Mouse (Mus musculus): Measurements from ENCODE around the gene Lysmd2.
"Not testable (repeated sequence)": the region's sequence is repeated elsewhere in the genome, so short reads cannot be mapped to it uniquely, and the experiment has no call there.

Gene Lysmd2

DNA sequence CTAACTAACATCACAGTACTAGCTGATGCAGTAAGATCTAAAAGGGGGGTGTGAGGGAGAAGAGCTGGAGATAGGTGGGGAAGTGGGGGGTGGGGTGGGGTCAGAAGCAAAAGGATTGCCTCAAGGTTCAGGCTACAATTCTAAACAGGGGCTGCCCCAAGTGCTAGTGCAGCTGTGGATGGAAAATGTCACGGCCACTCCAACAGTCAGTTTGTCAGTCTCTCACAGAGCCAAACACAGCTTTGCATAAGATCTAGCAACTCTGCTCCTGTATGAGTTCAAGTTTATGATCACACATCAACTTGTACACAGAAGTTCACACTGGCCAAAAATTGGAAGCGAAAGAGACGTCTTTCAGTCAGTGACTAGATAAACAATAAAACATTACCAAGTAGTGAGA, 4.1 kb upstream of the Lysmd2 start:
- in situ Hi-C loops (cut with MboI; ENCODE audit: low pct_unique_long_range_greater_than_20kb in 1 of 2, low sequenced_read_pairs in 2 of 2, unreplicated experiment in 1 of 2), result no loop called here

DNA sequence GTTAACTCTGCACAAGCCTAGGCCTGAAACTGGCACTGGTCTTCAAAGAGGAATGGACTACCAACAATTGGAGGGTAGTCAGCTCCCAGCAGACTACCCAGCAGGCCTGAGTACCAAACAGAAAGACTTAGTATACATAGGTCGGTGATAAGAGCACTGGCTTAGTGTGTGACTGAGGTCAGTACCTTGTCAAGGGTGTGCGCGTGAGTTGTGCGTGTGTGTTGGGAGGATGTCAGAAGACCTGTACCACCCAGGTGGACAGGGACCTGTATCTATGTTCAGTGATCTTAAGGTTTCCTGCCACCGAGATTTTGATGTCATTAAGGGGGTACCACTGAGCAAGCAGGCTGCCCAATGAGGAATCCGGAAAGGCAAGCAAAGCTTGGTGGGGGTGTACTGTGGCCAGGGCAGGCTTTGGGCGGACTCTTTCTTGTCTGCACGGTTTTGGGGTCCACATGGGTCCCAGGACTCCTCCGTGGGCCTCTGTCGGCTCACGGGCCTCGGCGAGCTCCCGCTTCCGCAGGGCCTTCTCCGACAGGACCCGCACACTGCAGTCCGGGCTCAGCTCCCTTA, 472 bp upstream of the Lysmd2 start:
- in situ Hi-C loops (cut with MboI; ENCODE audit: low pct_unique_long_range_greater_than_20kb in 1 of 2, low sequenced_read_pairs in 2 of 2, unreplicated experiment in 1 of 2), result no loop called here

DNA sequence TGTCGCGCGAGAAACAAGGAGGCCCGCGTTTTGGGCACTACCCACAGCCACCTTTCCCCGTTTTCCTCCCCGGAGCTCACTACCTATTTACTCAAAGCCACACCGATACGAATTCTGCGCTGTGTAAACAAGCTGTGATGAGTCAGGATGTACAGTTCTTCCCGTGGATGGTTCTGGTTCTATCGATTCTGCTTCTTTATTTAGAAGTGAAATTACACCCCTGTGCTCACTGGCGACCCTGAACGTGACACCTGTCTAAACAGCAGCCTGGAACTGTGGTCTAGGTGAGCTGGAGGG, 715 bp downstream of the Lysmd2 start:
- in situ Hi-C loops (cut with MboI; ENCODE audit: low pct_unique_long_range_greater_than_20kb in 1 of 2, low sequenced_read_pairs in 2 of 2, unreplicated experiment in 1 of 2), result no loop called here

DNA sequence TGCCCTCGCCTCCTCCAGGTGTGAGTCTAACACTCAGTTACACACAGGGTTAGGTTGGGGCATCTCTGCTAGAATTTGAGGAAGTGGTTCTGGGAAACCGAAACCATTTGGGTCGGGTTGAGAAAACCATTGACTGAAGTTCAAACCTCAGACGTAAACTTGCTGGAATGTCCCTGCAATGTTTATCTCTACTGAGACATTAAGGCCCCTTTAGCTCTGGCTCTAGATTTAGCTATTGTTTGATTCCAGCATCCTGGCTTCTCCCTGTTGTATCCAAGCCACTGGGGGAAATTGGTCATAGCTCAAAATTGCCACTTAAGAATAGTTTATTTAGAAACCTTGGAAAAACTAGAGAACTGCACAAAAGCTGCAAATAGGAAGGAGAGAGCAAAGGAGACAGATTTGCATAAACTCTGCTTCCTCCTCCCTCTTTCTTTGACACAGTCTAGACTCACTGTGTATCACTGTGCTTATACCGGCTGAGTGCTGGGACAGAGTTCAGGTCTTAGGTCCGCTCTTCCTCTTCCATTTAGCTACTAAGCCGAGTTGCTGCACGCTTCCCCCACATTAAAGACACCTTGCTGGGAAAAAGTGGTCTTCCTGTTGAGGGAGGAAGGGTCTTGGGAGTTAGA, 5.4 kb downstream of the Lysmd2 start:
- in situ Hi-C loops (cut with MboI; ENCODE audit: low pct_unique_long_range_greater_than_20kb in 1 of 2, low sequenced_read_pairs in 2 of 2, unreplicated experiment in 1 of 2), result no loop called here

DNA sequence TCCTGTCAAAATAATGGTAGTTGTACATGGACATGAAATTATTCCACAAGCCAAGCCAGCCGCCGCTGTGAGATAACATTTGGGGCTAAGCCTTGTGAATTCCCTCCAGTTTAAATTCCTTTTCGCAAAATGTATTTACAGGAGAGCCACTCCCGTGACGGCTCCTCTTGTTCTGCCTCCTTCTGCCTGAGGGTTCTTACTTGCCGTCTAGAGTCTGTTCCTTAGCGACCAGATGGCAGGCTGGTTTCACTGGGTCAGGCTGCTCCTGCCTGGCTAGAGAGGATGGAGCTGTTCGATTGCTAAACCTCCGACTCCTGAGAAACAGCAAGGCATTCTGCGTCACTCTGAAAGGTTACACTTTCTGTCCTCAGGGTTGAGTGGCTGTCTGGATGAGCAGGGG, 6.6 kb downstream of the Lysmd2 start:
- in situ Hi-C loops (cut with MboI; ENCODE audit: low pct_unique_long_range_greater_than_20kb in 1 of 2, low sequenced_read_pairs in 2 of 2, unreplicated experiment in 1 of 2), result no loop called here

DNA sequence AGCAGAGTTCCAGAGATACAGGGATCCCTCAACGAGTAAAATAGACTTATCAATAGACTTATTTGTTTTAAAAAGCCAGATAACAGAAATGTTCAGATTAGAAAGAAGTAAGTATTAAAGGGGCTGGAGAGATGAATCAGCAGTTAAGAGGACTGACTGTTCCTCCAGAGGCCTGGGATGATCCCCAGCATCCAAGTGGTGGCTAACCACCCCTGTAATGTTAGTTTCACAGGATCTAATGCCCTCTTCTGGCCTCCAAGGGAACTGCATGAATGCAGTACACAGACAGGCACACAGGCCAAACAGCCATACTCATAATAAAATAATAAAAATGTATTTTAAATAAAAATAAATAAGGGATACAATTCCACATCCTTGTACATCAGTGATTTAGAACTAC, 7.4 kb downstream of the Lysmd2 start:
- in situ Hi-C loops (cut with MboI; ENCODE audit: low pct_unique_long_range_greater_than_20kb in 1 of 2, low sequenced_read_pairs in 2 of 2, unreplicated experiment in 1 of 2), result no loop called here

DNA sequence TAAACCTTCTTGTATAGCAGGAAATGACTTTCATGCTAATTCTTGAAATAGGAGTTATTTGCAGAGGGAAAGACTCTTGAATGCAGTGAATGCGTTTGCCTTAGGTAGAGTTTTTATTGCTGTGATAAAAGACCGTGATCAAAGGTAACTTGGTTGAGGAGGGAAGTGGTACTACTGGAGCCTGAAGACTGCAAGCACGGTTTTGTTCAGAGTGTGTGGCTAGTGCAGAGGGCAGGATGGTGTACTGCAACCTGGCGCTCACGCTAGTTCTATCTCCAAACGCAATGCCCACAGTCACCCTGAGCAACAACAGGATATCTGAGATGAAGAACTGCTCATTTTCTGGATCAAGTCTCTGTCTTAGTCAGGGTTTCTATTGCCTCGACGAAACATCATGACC, 8.1 kb downstream of the Lysmd2 start:
- in situ Hi-C loops (cut with MboI; ENCODE audit: low pct_unique_long_range_greater_than_20kb in 1 of 2, low sequenced_read_pairs in 2 of 2, unreplicated experiment in 1 of 2), result no loop called here

DNA sequence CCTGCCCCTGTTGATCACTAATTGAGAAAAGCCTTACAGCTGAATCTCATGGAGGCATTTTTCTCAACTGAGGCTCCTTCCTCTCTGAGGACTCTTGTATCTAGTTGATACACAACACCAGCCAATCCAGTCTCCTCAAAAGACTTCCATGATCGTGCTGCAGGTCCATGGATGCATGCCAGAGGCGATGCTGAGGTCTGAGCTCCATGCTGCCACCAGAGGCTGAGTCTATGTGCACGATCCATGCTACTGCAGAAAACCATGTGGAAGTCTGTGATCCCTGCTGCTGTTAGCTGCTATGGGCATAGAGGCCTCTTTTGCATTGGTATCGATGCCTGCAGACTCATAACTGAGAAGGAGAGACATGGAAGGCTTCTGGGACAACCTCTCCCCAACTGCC, 8.7 kb downstream of the Lysmd2 start:
- in situ Hi-C loops (cut with MboI; ENCODE audit: low pct_unique_long_range_greater_than_20kb in 1 of 2, low sequenced_read_pairs in 2 of 2, unreplicated experiment in 1 of 2), result no loop called here

DNA sequence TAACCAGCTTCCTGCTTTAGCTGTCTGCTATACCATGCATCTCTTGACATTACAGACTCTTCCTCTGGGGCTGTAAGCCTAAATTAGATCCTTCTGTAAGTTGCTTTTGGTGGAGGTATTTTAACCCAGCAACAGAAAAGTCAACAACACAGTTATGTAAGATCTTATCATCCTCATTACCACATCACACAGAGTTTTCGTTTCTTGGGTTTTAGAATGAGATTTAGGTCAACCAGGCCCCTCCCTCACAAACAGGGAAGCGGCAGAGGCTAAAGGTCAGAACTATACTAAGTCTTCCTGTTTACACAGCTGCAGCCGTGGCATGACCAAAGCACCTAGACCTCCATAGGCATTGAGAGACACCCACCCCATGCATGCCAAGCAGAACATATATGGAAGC, 19.9 kb downstream of the Lysmd2 start:
- in situ Hi-C loops (cut with MboI; ENCODE audit: low pct_unique_long_range_greater_than_20kb in 1 of 2, low sequenced_read_pairs in 2 of 2, unreplicated experiment in 1 of 2), result no loop called here

DNA sequence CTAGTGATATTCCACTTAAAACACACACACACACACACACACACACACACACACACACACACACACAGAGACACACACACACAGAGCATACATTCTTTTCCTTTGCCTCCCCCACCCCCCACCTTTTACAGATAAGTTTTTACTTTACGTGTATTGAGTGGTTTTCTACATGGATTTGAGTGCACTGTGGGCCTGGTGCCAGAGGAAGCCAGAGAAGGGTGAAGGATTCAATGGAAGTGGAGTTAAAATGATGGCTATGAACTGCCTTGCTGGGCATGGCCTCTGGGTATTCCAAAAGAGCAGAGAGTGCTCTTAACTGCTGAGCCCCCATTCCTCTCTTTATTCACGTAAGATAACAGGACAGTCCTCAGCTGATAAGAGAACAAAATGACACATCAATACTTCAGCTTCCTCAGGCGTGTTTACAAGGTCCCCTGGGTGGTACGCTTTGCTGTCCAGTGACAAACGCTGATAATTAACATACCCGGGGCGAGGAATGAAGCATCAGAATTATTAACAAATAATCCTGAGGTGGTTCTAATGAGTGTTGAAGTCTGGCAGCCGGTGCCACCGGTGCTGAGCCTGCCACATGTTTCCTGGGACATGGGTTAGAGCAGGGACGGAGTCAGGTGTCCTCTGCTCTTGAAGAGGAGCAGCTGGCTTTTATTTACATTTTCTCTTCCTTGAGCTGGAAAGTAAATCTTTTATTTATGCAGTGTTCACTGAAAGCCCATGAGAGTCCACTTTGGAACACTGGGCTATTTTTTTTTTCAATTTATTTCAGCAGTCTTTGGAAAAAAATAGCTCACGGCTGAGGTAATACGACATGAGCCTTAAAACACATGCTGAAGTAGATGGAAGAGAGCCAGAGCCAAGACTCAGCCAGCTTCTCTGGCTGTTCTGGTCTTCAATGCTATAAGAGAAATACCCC, 28.7 kb downstream of the Lysmd2 start:
- in situ Hi-C loops (cut with MboI; ENCODE audit: low pct_unique_long_range_greater_than_20kb in 1 of 2, low sequenced_read_pairs in 2 of 2, unreplicated experiment in 1 of 2), result no loop called here

DNA sequence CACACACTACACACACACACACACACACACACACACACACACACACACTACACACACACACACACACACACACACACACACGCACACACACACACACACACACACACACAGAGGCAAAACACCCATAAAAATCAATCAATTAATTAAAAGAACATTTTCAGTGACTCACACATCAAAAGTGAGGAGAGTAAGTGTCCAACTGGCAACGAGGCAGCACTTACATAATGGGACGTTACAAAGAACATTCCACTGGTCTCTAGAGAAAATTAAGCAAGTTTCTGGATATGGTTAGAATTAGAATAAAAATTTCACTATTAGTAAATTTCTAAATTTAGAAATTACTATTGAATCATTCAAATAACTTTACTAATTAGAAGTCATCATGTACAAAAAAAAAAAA, 30.9 kb downstream of the Lysmd2 start:
- in situ Hi-C loops (cut with MboI; ENCODE audit: low pct_unique_long_range_greater_than_20kb in 1 of 2, low sequenced_read_pairs in 2 of 2, unreplicated experiment in 1 of 2), result not testable (repeated sequence)

DNA sequence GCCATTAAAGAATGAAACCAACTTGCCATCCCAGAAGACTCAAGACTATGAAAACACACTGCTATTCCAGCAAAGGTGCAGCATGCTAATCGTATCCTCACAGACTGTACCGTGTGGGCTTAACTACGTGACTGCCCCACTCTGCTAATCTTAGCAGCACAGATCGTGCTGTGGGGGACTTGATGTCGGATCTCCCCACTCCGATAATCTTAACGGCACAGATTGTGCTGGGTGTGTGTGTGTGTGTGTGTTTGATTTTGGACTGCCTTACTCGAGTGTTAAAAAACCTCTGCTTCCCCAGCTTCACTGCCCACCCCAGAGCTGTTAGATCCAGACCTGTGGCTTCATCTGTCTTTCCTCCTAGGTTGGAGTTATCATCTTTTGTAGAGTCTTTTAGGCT, 35.4 kb downstream of the Lysmd2 start:
- in situ Hi-C loops (cut with MboI; ENCODE audit: low pct_unique_long_range_greater_than_20kb in 1 of 2, low sequenced_read_pairs in 2 of 2, unreplicated experiment in 1 of 2), result no loop called here

DNA sequence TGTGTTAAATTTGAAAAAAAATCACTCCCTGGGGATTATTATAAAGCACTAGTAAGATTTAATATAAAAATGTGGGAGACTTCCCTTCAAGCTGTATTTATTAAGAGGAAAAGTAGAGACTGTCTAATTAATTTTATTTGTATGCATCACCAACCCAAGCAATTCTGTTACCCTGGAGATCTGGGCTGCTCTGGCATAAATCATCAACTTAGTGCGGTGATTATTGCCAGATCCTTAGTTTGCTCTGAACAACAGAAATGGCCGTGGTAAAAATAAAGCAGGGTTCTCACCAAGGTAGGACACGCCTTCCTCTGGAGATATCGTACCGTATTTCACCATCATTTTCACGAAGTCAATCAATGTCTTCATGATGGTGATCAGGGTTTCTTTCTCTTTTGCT, 39.8 kb downstream of the Lysmd2 start:
- in situ Hi-C loops (cut with MboI; ENCODE audit: low pct_unique_long_range_greater_than_20kb in 1 of 2, low sequenced_read_pairs in 2 of 2, unreplicated experiment in 1 of 2), result no loop called here

DNA sequence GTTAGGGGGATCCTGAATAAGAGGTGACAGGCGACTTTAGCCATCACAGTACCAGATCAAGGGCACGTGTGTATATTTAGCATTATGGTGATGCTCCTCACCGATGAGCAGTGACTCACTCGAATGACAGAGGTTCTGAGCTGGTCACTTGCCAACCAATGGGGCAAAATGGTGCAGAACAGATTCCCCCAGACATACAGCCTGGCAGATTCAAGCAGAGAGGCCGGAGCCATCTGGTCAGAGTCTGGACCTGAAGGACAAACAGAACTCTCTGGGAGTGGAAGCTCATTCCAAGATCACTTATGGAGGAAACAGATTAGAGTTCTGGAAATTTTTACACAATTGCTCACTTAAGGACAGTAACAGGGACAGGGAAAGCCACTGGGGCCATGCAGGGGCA, 41.1 kb downstream of the Lysmd2 start:
- in situ Hi-C loops (cut with MboI; ENCODE audit: low pct_unique_long_range_greater_than_20kb in 1 of 2, low sequenced_read_pairs in 2 of 2, unreplicated experiment in 1 of 2), result no loop called here

DNA sequence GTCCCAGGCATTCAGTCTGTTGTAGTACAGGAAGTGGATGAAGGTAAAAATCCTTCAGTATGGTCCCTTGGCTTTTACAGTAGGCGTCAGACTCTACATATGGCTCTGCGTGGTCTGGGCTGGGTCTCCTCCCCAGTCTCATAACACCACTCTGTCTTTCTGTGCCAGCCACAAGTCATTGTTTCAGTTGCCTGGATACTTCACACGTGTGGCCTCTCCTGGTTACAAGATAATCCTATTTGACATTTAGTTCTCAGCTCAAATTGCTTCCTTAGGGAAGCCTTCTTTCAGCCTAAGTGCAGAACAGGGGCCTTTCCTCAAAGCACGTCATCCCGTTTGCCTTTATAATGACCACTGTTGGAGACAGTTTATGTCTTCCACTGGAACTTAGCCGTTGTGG, 47.2 kb downstream of the Lysmd2 start:
- in situ Hi-C loops (cut with MboI; ENCODE audit: low pct_unique_long_range_greater_than_20kb in 1 of 2, low sequenced_read_pairs in 2 of 2, unreplicated experiment in 1 of 2), result no loop called here

DNA sequence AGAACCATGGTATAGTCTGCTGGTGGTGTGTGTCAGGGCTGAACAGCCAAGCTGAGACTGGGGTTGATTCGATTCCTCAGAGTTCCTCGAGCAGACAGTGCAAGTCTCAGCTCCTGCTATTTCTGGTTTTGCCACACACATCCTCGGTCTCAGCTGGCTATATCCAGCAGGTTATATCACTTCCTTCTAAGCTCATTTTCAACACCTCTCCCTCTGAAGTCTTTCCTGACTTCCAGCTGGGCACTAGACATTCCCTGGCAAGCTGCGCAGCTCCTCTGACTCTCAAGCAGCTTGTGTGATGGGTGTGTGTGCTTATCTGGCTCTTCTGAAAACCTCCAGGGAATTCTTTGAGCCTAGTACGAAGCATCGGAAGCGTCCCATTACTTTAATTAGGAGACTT, 50.7 kb downstream of the Lysmd2 start:
- in situ Hi-C loops (cut with MboI; ENCODE audit: low pct_unique_long_range_greater_than_20kb in 1 of 2, low sequenced_read_pairs in 2 of 2, unreplicated experiment in 1 of 2), result no loop called here

DNA sequence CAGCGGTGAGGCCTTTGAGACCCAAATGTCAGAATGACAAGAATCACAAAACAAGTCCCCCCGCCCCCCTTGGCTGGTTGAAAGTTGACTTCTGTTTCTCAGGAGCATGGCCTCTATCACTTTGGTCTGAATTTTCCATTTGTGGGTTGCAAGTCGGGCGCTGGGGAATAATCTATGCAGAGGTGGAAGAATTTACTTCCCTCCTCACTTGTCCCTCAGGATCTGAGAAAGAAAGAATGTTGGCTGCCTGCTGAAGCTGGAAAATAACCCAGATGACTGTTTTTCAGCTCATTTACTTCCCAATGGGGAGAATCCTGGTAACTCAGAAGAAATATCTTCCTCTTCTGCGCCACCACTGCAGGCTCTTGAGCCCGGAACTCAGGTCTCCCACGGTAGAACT, 52.8 kb downstream of the Lysmd2 start:
- in situ Hi-C loops (cut with MboI; ENCODE audit: low pct_unique_long_range_greater_than_20kb in 1 of 2, low sequenced_read_pairs in 2 of 2, unreplicated experiment in 1 of 2), result no loop called here

DNA sequence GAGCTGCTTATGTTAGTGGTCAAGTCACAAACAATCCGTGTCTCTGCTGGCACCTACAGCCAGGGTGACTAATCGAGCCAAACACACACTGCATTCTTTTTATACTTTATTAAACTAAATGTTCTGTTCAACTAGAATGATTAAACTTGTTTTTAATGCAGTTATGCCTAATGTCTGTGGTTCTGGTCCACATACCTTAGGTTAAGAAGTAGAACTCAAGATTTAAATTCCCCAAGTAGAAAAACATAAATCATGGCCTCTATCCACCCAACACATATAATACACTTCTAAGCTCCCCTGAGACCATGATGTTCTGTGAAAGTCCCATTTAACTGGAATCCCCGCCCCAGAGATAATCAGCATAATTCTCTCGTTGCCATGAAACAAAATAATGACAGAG, 54.1 kb downstream of the Lysmd2 start:
- in situ Hi-C loops (cut with MboI; ENCODE audit: low pct_unique_long_range_greater_than_20kb in 1 of 2, low sequenced_read_pairs in 2 of 2, unreplicated experiment in 1 of 2), result no loop called here

DNA sequence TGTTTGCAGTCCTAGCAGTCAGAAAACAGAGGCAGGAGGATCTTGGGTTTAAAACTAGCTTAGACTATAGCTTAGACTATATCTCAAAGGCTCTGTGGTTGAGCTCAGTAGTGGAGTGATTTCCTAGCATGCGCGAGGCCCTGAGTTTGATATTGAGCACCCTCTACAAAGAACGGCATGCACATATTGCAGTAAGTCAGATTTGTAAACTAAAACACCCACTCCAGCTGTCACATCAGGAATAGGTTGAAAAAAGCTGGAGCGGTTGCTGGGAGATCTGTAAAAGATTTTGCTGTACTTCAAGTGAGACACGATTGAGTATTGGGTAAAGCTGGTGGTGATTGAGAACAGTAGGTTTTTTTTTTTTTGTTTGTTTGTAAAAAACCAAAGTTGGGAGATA, 55.1 kb downstream of the Lysmd2 start:
- in situ Hi-C loops (cut with MboI; ENCODE audit: low pct_unique_long_range_greater_than_20kb in 1 of 2, low sequenced_read_pairs in 2 of 2, unreplicated experiment in 1 of 2), result no loop called here

Measured in mouse embryonic stem cell (cell line).